Mouse (Mus musculus): Measurements from ENCODE around the gene Cped1.

Gene Cped1

GRCm38 (mm10) chr6:21989081-21989480, 3.4 kb downstream of the Cped1 start:
- Histone ChIP-seq H3K27me3 (ENCODE audit: control insufficient read depth, insufficient read depth, low read length, poor library complexity, severe bottlenecking) (no peaks in the 10 kb centered on the region), H3K36me3 (ENCODE audit: control insufficient read depth, insufficient read depth, low read length, poor library complexity, severe bottlenecking) (no peaks in the 10 kb centered on the region)
- DNase-seq (ENCODE audit: low read depth, low spot score): no peak

- DNase-seq (ENCODE audit: low read depth, low spot score): no peak
- no peaks in the 10 kb centered on the region for H3K36me3 ChIP-seq (ENCODE audit: control insufficient read depth, insufficient read depth, low read length, poor library complexity, severe bottlenecking)
- H3K27me3 ChIP-seq (ENCODE audit: control insufficient read depth, insufficient read depth, low read length, poor library complexity, severe bottlenecking): no peaks in the 10 kb centered on the region
Observed at GRCm38 (mm10) chr6:21990181-21991135, 4.7 kb downstream of the Cped1 start.

GRCm38 (mm10) chr6:21991151-21991550, 5.4 kb downstream of the Cped1 start:
- no peaks in the 10 kb centered on the region for H3K36me3 ChIP-seq (ENCODE audit: control insufficient read depth, insufficient read depth, low read length, poor library complexity, severe bottlenecking)
- no peak for DNase-seq (ENCODE audit: low read depth, low spot score)
- H3K27me3 ChIP-seq (ENCODE audit: control insufficient read depth, insufficient read depth, low read length, poor library complexity, severe bottlenecking): no peaks in the 10 kb centered on the region

DNA sequence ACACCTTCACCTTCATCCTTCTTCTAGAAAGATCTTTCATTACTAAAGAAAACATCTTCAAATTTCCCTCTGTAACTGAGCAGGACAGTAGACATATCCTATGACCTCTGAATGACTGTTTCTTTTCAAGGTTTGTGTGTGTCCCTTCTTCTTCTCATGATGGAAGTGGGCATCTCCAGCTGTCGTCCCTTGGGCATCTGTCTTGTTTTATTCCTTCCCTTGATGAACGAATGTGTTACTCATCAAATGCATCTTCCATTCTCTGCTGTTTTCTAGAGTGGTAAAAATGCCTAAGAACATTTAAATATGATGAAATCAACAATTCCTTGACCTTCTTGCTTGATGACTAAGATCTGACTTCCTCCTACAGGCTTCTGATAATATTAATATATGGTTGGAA, 7.4 kb downstream of the Cped1 start:
- H3K27me3 ChIP-seq (ENCODE audit: control insufficient read depth, insufficient read depth, low read length, poor library complexity, severe bottlenecking): no peaks in the 10 kb centered on the region
- no peaks in the 10 kb centered on the region for H3K36me3 ChIP-seq (ENCODE audit: control insufficient read depth, insufficient read depth, low read length, poor library complexity, severe bottlenecking)
- DNase-seq (ENCODE audit: low read depth, low spot score): no peak

- H3K27me3 ChIP-seq (ENCODE audit: control insufficient read depth, insufficient read depth, low read length, poor library complexity, severe bottlenecking): no peaks in the 10 kb centered on the region
- DNase-seq (ENCODE audit: low read depth, low spot score): no peak
- no peaks in the 10 kb centered on the region for H3K36me3 ChIP-seq (ENCODE audit: control insufficient read depth, insufficient read depth, low read length, poor library complexity, severe bottlenecking)
Observed at GRCm38 (mm10) chr6:21998131-21998530, 12.4 kb downstream of the Cped1 start.

DNA sequence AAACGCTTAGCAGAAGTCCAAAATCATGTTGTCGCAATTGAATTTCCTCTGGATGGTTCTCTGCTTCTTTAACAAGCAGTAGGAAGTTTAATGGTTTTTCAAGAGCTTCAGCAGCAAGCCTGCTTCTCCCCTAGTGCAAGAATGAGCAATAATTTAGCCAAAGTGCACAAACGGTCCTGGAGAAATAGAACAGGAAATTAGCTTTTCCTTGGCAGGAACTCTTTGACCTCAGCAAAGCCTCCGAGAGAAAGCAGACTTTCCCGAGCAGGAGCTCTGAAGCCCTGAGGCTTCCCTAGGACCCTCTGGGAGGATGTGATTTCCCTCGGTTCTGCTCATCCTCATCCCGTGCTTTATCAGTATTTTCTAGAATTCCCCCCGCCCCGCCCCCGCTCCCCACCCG, 13.3 kb downstream of the Cped1 start:
- Histone ChIP-seq H3K36me3 (ENCODE audit: control insufficient read depth, insufficient read depth, low read length, poor library complexity, severe bottlenecking) (no peaks in the 10 kb centered on the region), H3K27me3 (ENCODE audit: control insufficient read depth, insufficient read depth, low read length, poor library complexity, severe bottlenecking) (no peaks in the 10 kb centered on the region)
- no peak for DNase-seq (ENCODE audit: low read depth, low spot score)

GRCm38 (mm10) chr6:22000086-22000485, 14.4 kb downstream of the Cped1 start:
- DNase-seq (ENCODE audit: low read depth, low spot score): no peak
- H3K27me3 ChIP-seq (ENCODE audit: control insufficient read depth, insufficient read depth, low read length, poor library complexity, severe bottlenecking): no peaks in the 10 kb centered on the region
- no peaks in the 10 kb centered on the region for H3K36me3 ChIP-seq (ENCODE audit: control insufficient read depth, insufficient read depth, low read length, poor library complexity, severe bottlenecking)

DNA sequence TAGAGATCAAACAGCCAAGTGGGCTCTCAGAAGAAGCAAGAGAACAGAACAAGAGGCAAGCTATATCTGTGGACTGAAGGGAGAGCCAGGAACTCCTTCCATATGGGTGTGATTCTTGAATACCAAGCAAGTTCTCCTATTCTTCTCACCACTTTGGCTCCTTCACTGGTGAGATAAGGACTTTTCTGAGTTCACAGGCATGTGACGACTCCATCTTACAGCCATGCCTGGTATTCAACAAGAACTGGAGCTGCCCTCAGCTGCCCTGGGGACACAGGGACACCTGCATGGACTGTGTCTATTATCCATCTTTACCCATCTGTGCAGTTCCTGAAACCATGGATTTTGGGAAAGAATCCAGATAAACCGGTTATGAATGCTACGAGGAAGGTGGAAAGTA, 15.2 kb downstream of the Cped1 start:
- Histone ChIP-seq H3K27me3 (ENCODE audit: control insufficient read depth, insufficient read depth, low read length, poor library complexity, severe bottlenecking) (no peaks in the 10 kb centered on the region), H3K36me3 (ENCODE audit: control insufficient read depth, insufficient read depth, low read length, poor library complexity, severe bottlenecking) (no peaks in the 10 kb centered on the region)
- DNase-seq (ENCODE audit: low read depth, low spot score): no peak

- DNase-seq (ENCODE audit: low read depth, low spot score): no peak
- Histone ChIP-seq H3K36me3 (ENCODE audit: control insufficient read depth, insufficient read depth, low read length, poor library complexity, severe bottlenecking) (no peaks in the 10 kb centered on the region), H3K27me3 (ENCODE audit: control insufficient read depth, insufficient read depth, low read length, poor library complexity, severe bottlenecking) (no peaks in the 10 kb centered on the region)
Observed at GRCm38 (mm10) chr6:22001284-22001916, 15.7 kb downstream of the Cped1 start.

GRCm38 (mm10) chr6:22002521-22003199, 16.9 kb downstream of the Cped1 start:
- Histone ChIP-seq H3K36me3 (ENCODE audit: control insufficient read depth, insufficient read depth, low read length, poor library complexity, severe bottlenecking) (no peaks in the 10 kb centered on the region), H3K27me3 (ENCODE audit: control insufficient read depth, insufficient read depth, low read length, poor library complexity, severe bottlenecking) (no peaks in the 10 kb centered on the region)
- no peak for DNase-seq (ENCODE audit: low read depth, low spot score)

DNA sequence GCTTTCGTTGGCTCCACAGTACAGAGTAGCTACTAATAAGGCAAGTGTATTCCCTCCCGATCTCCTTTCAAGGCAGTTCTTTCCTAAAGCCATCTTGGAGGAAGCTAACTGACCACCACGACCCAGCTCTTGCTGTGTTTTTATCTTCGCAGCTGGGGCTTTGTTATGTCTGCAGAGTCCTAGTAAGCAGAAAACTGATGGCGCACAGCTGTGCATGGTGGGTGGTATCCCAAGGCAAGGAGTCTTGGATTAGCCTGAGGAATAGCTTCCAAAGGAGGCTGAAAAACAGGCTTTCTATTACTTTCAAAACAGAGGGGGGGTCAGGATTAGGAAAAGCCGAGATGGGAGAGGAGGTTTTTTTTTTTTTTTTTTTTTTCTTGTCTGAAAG, 17.5 kb downstream of the Cped1 start:
- DNase-seq (ENCODE audit: low read depth, low spot score): no peak
- Histone ChIP-seq H3K36me3 (ENCODE audit: control insufficient read depth, insufficient read depth, low read length, poor library complexity, severe bottlenecking) (no peaks in the 10 kb centered on the region), H3K27me3 (ENCODE audit: control insufficient read depth, insufficient read depth, low read length, poor library complexity, severe bottlenecking) (no peaks in the 10 kb centered on the region)

GRCm38 (mm10) chr6:22003959-22004543, 18.3 kb downstream of the Cped1 start:
- no peak for DNase-seq (ENCODE audit: low read depth, low spot score)
- no peaks in the 10 kb centered on the region for H3K27me3 ChIP-seq (ENCODE audit: control insufficient read depth, insufficient read depth, low read length, poor library complexity, severe bottlenecking)
- no peaks in the 10 kb centered on the region for H3K36me3 ChIP-seq (ENCODE audit: control insufficient read depth, insufficient read depth, low read length, poor library complexity, severe bottlenecking)

DNA sequence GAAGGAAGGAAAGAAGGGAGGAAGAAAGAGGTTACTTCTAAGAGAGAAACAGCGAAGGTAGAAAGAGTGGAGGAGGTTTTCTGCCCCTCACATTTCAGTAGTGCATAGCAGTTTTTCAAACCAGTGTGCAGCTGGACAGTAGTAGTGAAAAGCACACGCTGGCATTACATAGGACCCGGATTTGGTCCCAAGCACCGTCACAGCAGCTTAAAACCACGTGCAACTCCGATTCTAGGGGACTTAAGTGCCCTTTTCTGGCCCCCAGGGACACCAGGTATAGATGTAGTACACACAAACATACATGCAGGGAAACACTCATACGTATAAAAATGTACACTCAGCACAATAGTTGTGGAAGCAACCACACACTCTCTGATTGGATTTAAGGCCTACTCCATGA, 22.6 kb downstream of the Cped1 start:
- H3K27me3 ChIP-seq (ENCODE audit: control insufficient read depth, insufficient read depth, low read length, poor library complexity, severe bottlenecking): no peaks in the 10 kb centered on the region

DNA sequence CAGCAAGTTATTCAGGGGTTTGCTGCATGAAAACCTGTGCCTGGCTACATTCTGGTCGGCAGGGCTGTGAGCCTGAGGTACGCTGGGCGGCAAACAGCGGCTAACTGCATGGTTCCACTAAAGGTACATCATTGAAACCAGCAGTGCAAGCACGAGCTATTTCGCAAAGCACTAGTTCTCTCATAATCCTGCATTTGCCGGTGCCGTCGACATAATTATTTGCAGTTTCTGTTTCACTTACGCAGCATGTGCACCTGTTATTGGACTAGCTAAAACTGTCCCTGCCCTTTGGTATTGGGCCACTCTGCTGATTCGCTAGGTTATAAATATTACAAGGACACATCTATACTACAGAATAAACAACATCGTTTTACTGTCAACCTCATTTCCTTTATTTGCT, 24.5 kb downstream of the Cped1 start:
- Histone ChIP-seq H3K27me3 (ENCODE audit: control insufficient read depth, insufficient read depth, low read length, poor library complexity, severe bottlenecking) (no peaks in the 10 kb centered on the region), H3K36me3 (ENCODE audit: control insufficient read depth, insufficient read depth, low read length, poor library complexity, severe bottlenecking) (no peaks in the 10 kb centered on the region)
- no peak for DNase-seq (ENCODE audit: low read depth, low spot score)

More for the DNA sequence above, 22.6 kb downstream of the Cped1 start:
- no peaks in the 10 kb centered on the region for H3K36me3 ChIP-seq (ENCODE audit: control insufficient read depth, insufficient read depth, low read length, poor library complexity, severe bottlenecking)
- DNase-seq (ENCODE audit: low read depth, low spot score): no peak

Measured in splenic B cell, adult 2 months (primary cell).